Mouse (Mus musculus) hindbrain, embryonic 14.5 days (tissue): ENCODE measurements around the gene Ppie. TPM values are rescaled to one million over a fixed set of nuclear protein-coding genes. Genes with fewer than 3 reads are reported as not detected.

Source experiments
- ATAC-seq: fragments of 200-750 bp; cut with Nextera tagmentation; 2 replicates; pipeline ENCODE4 v1.8.0; 2017; ENCODE audit warnings: moderate number of reproducible peaks, mild to moderate bottlenecking, moderate TSS enrichment, moderate library complexity; ENCODE audit not compliant: low FRiP score
- DNase-seq: peaks from one replicate; pipeline ENCODE4 v3.0.0-alpha.2; 2015; ENCODE audit warnings: low spot score
- H3K27ac ChIP-seq: fragments of 300-500 bp; sonication (generic); 2 replicates; pipeline ENCODE4 v1.5.1; 2014; ENCODE audit warnings: mild to moderate bottlenecking, moderate library complexity
- H3K27me3 ChIP-seq: fragments of 300-500 bp; sonication (generic); 2 replicates; pipeline ENCODE4 v1.6.1; 2014; ENCODE audit warnings: mild to moderate bottlenecking, low read length, mixed read lengths; ENCODE audit not compliant: control insufficient read depth, insufficient read depth
- H3K36me3 ChIP-seq: fragments of 300-500 bp; sonication (generic); replicated peaks from 2 replicates; pipeline ENCODE4 v1.6.1; 2014; ENCODE audit not compliant: control insufficient read depth, insufficient read depth
- H3K4me1 ChIP-seq: fragments of 300-500 bp; sonication (generic); replicated peaks from 2 replicates; pipeline ENCODE4 v1.6.1; 2014; ENCODE audit warnings: antibody characterized with exemption, low read length, mixed read lengths; ENCODE audit not compliant: control insufficient read depth, insufficient read depth
- H3K4me2 ChIP-seq: fragments of 300-500 bp; sonication (generic); replicated peaks from 2 replicates; pipeline ENCODE4 v1.6.1; 2014; ENCODE audit warnings: mild to moderate bottlenecking, moderate library complexity
- H3K4me3 ChIP-seq: fragments of 300-500 bp; sonication (generic); replicated peaks from 2 replicates; pipeline ENCODE4 v1.5.1; 2014; ENCODE audit warnings: mild to moderate bottlenecking, low read length
- H3K9ac ChIP-seq: fragments of 300-500 bp; sonication (generic); 2 replicates; pipeline ENCODE4 v1.6.1; 2014
- H3K9me3 ChIP-seq: fragments of 300-500 bp; sonication (generic); 2 replicates; pipeline ENCODE4 v1.6.1; 2016; ENCODE audit warnings: low read length; ENCODE audit not compliant: control insufficient read depth
- WGBS: fragments of 180-500 bp; shearing (Covaris S2); extraction: QIAGEN DNeasy Blood & Tissue Kit; methylation state at CpG from one replicate; pipeline ENCODE4 v1.1.7; 2014; 5-methylcytosine and 5-hydroxymethylcytosine counted together
- polyA plus RNA-seq: library from polyadenylated mRNA; unstranded; fragments of >200 nt; fragmentation: Nextera tagmentation; extraction: Ambion mirVana; gene quantifications from 2 replicates; pipeline ENCODE4 v1.2.1, GENCODE M21; 2014

Ppie gene
- polyA plus RNA-seq, 1 experiment from 2014 or later, result 54.9 TPM

DNA sequence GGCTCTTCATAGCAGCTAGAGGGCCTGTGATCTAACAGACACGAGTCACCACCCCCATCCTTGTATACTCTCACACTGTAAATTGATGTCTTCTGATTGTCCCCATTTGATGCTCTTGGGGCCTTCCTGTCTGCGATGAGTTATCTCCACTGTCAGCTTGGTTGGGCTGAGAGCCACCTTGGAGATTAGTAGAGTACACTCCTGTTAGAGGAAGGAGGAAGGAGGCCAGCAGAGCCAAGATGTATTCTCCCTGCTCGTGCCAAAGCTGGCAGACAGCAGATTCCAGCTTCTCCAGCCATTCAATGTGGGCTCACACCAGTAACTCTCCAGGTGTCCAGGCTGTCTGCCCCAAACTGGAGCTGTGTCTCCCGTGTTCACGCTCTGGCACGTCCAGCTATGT is 20.8 kb upstream of the Ppie start:
- Histone ChIP-seq H3K27me3 (no peaks in the 10 kb centered on the region), H3K27ac (no peak overlapping the region), H3K9ac (no peak overlapping the region), H3K9me3 (no peaks in the 10 kb centered on the region), H3K36me3 (no peaks in the 10 kb centered on the region), H3K4me2 (no peak overlapping the region), H3K4me3 (no peak overlapping the region), H3K4me1 (no peaks in the 10 kb centered on the region)
- ATAC-seq (no peak), DNase-seq (no peak)
- WGBS, result 83% methylated on average over 6 of the region's 6 CpGs

DNA sequence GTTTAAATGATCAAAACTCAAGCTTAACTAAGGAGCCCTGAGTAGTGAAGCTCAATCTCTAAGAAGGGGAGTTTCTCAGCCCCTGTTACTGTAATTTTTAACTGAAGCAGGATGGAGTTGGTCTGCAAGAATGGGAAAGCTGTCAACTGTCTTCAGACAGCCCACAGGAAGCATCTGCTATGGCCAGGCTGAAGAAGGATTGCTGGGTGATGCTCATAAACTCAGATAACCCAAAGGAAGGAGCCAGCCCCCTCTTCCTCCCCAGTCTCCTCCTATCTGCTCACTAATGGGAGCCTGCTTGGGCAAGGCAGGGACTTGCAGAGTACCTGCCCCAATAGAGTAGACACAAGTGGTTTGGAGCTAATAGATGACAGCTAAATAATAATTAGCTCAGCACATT is 16.1 kb upstream of the Ppie start:
- Histone ChIP-seq H3K27ac (no peak overlapping the region), H3K9ac (no peak overlapping the region), H3K4me3 (no peak overlapping the region), H3K27me3 (no peaks in the 10 kb centered on the region), H3K36me3 (no peaks in the 10 kb centered on the region), H3K4me1 (no peaks in the 10 kb centered on the region), H3K4me2 (no peak overlapping the region), H3K9me3 (no peaks in the 10 kb centered on the region)
- DNase-seq, result no peak
- no peak for ATAC-seq

DNA sequence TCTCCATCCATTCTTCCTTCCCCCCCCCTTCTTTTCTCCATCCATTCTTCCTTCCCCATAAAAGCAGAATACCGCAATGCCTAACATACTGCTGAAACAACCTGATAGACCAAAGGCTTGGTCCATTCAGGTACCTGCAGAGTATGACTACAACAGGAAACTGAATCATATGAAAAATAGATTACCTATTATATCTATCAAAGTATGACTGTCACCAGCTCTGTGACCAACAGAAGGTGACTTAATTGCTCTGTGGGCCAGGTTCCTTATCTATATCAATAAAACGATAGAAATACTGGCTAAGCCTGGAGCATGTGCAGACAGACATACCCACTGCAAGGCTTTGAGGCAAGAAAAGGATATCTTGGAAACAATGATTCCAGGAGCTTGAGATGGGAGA is 15.7 kb upstream of the Ppie start:
- Histone ChIP-seq H3K4me3 (no peak overlapping the region), H3K36me3 (no peaks in the 10 kb centered on the region), H3K4me2 (no peak overlapping the region), H3K4me1 (no peaks in the 10 kb centered on the region), H3K27ac (no peak overlapping the region), H3K9me3 (no peaks in the 10 kb centered on the region), H3K27me3 (no peaks in the 10 kb centered on the region), H3K9ac (no peak overlapping the region)
- no peak for DNase-seq
- ATAC-seq, result no peak
- WGBS, result 67% methylated on average over 2 of the region's 2 CpGs

DNA sequence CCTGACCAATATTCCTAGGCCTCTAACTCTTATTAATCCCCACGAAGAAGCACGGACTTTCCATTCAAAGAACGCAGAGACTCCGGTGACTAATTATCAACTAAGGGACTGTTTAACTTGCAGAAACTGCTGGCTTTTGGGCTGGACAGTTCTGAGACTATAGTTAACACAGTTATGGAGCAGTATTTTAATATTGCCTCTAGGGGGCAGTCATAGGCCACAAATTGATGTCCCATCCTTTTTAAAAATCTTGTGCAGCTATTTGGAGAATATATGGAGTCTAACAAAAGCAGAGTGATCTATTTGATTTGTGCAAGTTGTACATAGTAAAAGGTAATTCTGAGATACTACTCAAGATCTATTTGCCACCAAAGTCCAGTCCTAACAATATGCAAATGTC is 15.3 kb upstream of the Ppie start:
- H3K4me2 ChIP-seq, result no peak overlapping the region
- no peaks in the 10 kb centered on the region for H3K36me3 ChIP-seq
- WGBS, result 23% methylated on average over 4 of the region's 4 CpGs
- peak; percentile 79 for DNase-seq
- H3K9ac ChIP-seq, result no peak overlapping the region
- H3K4me3 ChIP-seq, result no peak overlapping the region
- H3K4me1 ChIP-seq, result no peaks in the 10 kb centered on the region
- no peaks in the 10 kb centered on the region for H3K27me3 ChIP-seq
- H3K27ac ChIP-seq, result no peak overlapping the region
- H3K9me3 ChIP-seq, result no peaks in the 10 kb centered on the region
- ATAC-seq, result no peak

DNA sequence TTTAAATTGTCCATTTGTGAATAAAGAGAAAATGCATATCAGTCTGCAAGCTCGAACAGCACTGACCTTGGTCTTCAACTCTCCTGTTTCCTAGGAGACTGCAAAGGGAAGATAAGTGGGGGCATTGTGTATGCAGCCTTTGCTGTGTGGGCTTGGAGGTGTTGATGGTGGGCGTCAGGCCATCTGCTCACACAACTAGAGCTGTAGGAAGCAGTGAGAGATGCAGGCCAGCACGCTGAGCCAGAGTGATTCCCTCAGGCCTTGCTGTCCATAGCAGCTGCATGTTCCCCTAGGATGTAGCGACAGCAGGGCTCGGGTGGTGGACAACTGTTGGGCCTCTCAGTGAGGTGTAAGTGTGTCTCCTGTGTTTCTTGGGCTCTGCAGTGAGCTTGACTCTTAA is 13.2 kb upstream of the Ppie start:
- WGBS, result 47% methylated on average over 5 of the region's 5 CpGs
- no peak overlapping the region for H3K9ac ChIP-seq
- H3K4me2 ChIP-seq, result no peak overlapping the region
- DNase-seq, result no peak
- ATAC-seq, result no peak
- no peaks in the 10 kb centered on the region for H3K4me1 ChIP-seq
- H3K9me3 ChIP-seq, result no peaks in the 10 kb centered on the region
- no peaks in the 10 kb centered on the region for H3K36me3 ChIP-seq
- H3K4me3 ChIP-seq, result no peak overlapping the region
- no peak overlapping the region for H3K27ac ChIP-seq
- no peaks in the 10 kb centered on the region for H3K27me3 ChIP-seq

DNA sequence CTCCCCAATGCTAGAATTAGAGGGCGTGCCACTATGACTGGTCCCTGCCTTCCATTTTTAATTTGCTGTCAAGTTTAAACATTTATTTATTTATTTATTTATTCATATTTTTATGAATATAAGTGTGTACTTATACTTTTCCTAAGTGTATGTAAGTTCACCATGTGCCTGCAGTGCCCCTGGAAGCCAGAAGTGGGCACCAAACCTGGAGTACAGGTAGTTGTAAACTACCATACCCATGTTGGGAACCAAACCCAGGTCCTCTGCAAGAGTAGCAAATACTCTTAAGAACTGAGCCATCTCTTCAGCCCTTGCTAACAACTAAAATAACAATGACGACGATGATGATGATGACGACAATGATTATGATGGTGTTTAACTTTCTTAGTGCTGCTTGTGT is 12.3 kb upstream of the Ppie start:
- Histone ChIP-seq H3K27ac (no peak overlapping the region), H3K4me1 (no peaks in the 10 kb centered on the region), H3K4me2 (no peak overlapping the region), H3K9me3 (no peaks in the 10 kb centered on the region), H3K4me3 (no peak overlapping the region), H3K27me3 (no peaks in the 10 kb centered on the region), H3K36me3 (no peaks in the 10 kb centered on the region), H3K9ac (no peak overlapping the region)
- ATAC-seq (no peak), DNase-seq (no peak)
- 80% methylated on average over 4 of the region's 4 CpGs for WGBS

DNA sequence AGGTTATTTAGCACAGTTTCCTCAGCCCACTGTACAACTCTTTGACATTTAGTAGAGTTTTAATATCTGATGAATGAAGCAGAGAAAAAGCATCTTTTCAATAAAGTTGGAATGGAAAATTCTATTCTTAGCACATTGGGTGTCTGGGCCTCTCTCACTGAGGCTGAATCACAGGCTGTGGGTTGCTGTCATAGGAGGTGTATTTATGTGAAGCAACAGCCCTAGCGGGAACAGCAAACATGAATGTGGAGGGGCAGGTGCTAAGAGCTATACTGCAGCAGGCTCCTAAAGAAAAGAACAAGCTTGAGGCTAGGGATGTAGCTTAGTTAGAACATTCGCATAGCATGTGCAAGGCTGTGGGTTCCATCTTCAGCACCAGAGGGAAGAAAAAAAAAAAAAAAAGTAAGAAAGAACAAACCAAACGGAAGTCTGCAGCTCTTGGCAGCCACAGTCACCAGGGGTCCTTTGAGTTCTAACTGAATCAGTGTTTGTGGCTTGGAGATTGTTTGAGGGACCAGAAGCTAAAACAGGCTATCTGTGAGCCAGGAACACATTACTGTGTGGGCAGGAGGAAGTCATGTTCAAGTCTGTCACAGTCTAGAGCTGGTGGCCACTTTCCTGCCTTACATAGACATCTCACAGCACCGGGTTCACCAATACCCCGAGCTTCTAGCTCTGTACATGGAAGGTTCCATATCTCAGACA is 7.8 kb upstream of the Ppie start:
- no peaks in the 10 kb centered on the region for H3K27me3 ChIP-seq
- H3K4me1 ChIP-seq, result no peaks in the 10 kb centered on the region
- ATAC-seq, result no peak
- H3K27ac ChIP-seq, result no peak overlapping the region
- no peaks in the 10 kb centered on the region for H3K9me3 ChIP-seq
- H3K9ac ChIP-seq, result no peak overlapping the region
- 72% methylated on average over 5 of the region's 5 CpGs for WGBS
- DNase-seq, result no peak
- no peaks in the 10 kb centered on the region for H3K36me3 ChIP-seq
- H3K4me2 ChIP-seq, result no peak overlapping the region
- no peak overlapping the region for H3K4me3 ChIP-seq

DNA sequence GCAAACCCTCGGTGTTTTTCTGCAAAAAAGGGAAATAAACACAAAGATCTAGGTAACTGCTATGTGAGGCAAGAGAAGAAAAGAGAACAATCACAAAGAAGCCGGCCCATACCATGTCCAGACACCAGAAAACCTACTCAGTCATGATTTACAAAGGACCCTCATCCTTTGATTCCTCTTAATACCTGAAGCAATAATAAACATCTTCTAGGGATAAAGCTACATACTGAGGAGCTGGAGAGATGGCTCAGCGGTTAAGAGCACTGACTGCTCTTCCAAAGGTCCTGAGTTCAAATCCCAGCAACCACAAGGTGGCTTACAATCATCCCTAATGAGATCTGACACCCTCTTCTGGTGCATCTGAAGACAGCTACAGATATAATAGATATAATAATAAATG is 2.2 kb downstream of the Ppie start:
- Histone ChIP-seq H3K4me1 (peaks cover 12% of the 10 kb centered on the region), H3K36me3 (peaks cover 38% of the 10 kb centered on the region), H3K9ac (no peak overlapping the region), H3K4me2 (no peak overlapping the region), H3K9me3 (no peaks in the 10 kb centered on the region), H3K27me3 (no peaks in the 10 kb centered on the region), H3K27ac (no peak overlapping the region), H3K4me3 (no peak overlapping the region)
- WGBS, result 92% methylated on average over 3 of the region's 3 CpGs
- no peak for DNase-seq
- ATAC-seq, result no peak

DNA sequence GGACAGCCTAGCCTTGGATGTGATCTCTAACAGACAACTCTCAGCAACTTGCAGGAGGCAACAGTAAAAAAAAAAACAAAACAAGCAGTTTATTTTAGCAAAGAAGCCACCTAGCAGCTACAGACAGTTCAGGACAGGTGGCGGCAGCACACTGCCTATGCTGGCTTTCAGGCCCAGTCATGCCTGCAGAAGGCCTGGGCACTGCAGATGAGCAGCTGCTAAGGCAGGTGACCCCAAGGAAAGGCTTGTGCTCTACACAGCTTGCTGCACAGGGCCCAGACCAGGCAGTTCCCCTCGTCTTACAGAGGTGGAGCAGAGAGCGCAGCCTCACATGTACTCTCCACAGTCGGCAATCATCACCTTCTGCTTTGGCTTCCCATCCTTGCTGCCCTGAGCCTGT is 12.7 kb downstream of the Ppie start:
- Histone ChIP-seq H3K9me3 (no peaks in the 10 kb centered on the region), H3K4me3 (no peak overlapping the region), H3K36me3 (peaks cover 75% of the 10 kb centered on the region), H3K4me1 (no peaks in the 10 kb centered on the region), H3K9ac (no peak overlapping the region), H3K4me2 (no peak overlapping the region), H3K27ac (no peak overlapping the region), H3K27me3 (no peaks in the 10 kb centered on the region)
- DNase-seq (no peak), ATAC-seq (no peak)
- WGBS, result 93% methylated on average over 4 of the region's 4 CpGs

DNA sequence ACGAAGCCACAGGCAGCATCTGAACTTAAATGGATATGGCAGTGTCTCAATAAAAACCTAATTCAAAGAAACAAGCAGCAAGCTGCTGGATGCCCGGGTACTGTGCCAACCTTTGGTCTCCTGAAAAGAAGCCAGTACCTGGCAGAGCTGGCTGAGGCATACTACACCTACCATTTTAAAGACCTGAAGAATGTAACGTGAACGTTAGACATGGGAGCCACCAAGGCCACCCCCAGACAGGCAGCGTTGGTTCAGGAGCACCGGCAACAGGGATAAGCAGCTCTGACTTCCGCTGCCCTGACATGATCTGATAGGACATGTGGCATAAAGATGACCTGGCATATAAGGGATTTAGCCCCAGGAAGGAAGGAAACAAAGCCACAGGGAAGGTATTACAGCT is 13.1 kb downstream of the Ppie start:
- H3K27me3 ChIP-seq, result no peaks in the 10 kb centered on the region
- H3K27ac ChIP-seq, result no peak overlapping the region
- no peak overlapping the region for H3K9ac ChIP-seq
- WGBS, result 96% methylated on average over 7 of the region's 7 CpGs
- H3K4me2 ChIP-seq, result no peak overlapping the region
- H3K36me3 ChIP-seq, result peaks cover 70% of the 10 kb centered on the region
- ATAC-seq, result no peak
- no peak overlapping the region for H3K4me3 ChIP-seq
- no peaks in the 10 kb centered on the region for H3K4me1 ChIP-seq
- DNase-seq, result no peak
- H3K9me3 ChIP-seq, result no peaks in the 10 kb centered on the region
